Mouse (Mus musculus) heart, adult 2 months (tissue): ENCODE measurements around the gene Tgfb1.

Experiments
- CTCF ChIP-seq: fragments of 200-600 bp; IDR thresholded peaks from 2 replicates; pipeline ENCODE4 v1.8.1; 2022; ENCODE audit warnings: antibody characterized with exemption, mild to moderate bottlenecking, moderate library complexity
- EP300 ChIP-seq: fragments of 200-500 bp; IDR thresholded peaks from 2 replicates; pipeline ENCODE4 v1.6.1; 2011; ENCODE audit warnings: low read depth, low read length, control low read depth; ENCODE audit not compliant: insufficient read depth
- POLR2A ChIP-seq: fragments of 200-500 bp; IDR thresholded peaks from 2 replicates; pipeline ENCODE4 v1.6.1; 2011; ENCODE audit warnings: mild to moderate bottlenecking, low read depth, low read length, control low read depth; ENCODE audit not compliant: insufficient read depth

DNA sequence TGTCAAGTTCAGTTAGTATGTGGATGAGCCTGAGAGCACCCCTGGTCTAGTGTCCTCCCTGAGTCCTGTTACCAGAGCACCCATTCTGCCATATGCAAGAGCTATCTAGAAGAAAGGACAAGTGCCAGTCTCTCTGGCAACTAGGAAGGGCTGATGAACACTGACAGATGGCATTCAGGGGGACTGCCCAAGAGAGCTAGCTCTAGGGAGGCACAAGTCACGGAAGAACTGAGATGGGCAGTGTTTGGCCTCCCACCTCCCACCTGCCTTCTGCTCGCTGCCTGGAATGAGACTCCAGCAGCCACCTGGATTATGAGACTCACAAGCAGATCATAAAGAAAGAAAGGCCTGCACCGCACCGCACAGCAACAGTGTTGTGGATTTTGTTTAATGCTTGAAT, 47.0 kb upstream of the Tgfb1 start:
- TF ChIP-seq POLR2A = no peak
- TF ChIP-seq CTCF = no peak
- no peak for TF ChIP-seq EP300
